Mouse (Mus musculus) layer of hippocampus, postnatal 14 days (tissue): ENCODE data around the gene Casp2. TPM values are rescaled to one million over a fixed set of nuclear protein-coding genes. Genes with fewer than 3 reads are reported as not detected.

Source experiments
- total RNA-seq, 2 experiments: library from RNA; stranded (reverse); gene quantifications; 2 replicates each; pipeline ENCODE4 v1.2.3; 2021

Casp2 gene
- total RNA-seq, 2 experiments from 2014 or later = 19.2 to 20.8 TPM

Other genes with a start within 250 kb of the Casp2 start
- not detected for gene Sva, start 226.6 kb upstream of the Casp2 start, total RNA-seq
- gene Tas2r139, start 124.0 kb upstream of the Casp2 start, total RNA-seq = not detected
- not detected for gene Tas2r144, start 49.7 kb upstream of the Casp2 start, total RNA-seq
- 1 to 10 TPM; 8.6 to 8.9 TPM for gene Gstk1, start 19.1 kb upstream of the Casp2 start, total RNA-seq
- not detected for gene Tmem139, start 3.0 kb upstream of the Casp2 start, total RNA-seq
- 1 to 10 TPM; 2.7 to 3.7 TPM for gene Clcn1, start 21.7 kb downstream of the Casp2 start, total RNA-seq
- 10 to 100 TPM; 76.4 to 77.5 TPM for gene Fam131b, start 59.7 kb downstream of the Casp2 start, total RNA-seq
- gene Zyx, start 84.6 kb downstream of the Casp2 start, total RNA-seq = 10 to 100 TPM; 59.4 to 60.1 TPM
- gene Epha1, start 108.3 kb downstream of the Casp2 start, total RNA-seq = under 1 TPM; 0.57 to 0.71 TPM
- not detected for gene Tas2r143, start 135.3 kb downstream of the Casp2 start, total RNA-seq
- under 1 TPM in 1 of 2 experiments, not detected in 1; 0.36 TPM for gene Tas2r135, start 140.4 kb downstream of the Casp2 start, total RNA-seq
- gene Tas2r126, start 169.6 kb downstream of the Casp2 start, total RNA-seq = not detected
- gene Olfr458, start 200.2 kb downstream of the Casp2 start, total RNA-seq = not detected
- not detected for gene Olfr457, start 211.3 kb downstream of the Casp2 start, total RNA-seq
- not detected for gene Olfr456, start 222.2 kb downstream of the Casp2 start, total RNA-seq